Comparison of ENCODE assay signal across 9 mouse cellular contexts in genomic region chr9:116911781-116912492, GRCm38 (mm10).
DNase-seq lines count a peak whose midpoint lies in the region; ATAC-seq lines count a peak whose summit lies in the region.
"Had no signal": no experiment of that assay in that cellular context is flagged by ENCODE, and none has a peak within 500 bp of the region (broad histone marks: within the 10 kb centered on the region; RNA-seq: fewer than 3 reads in every experiment).

No protein-coding gene starts in this region.

- H3K9me3 ChIP-seq in lung, embryonic 16.5 days (ENCODE audit: control insufficient read depth, low read length) = no peaks in the 10 kb centered on the region
- no peaks in the 10 kb centered on the region for H3K9me3 ChIP-seq in midbrain, embryonic 15.5 days

- H3K27ac ChIP-seq in lung, embryonic 16.5 days (ENCODE audit: low read length) = peak overlapping the region; percentile 71
- H3K27ac ChIP-seq in midbrain, embryonic 15.5 days = 0 out of 2 replicates have a peak overlapping the region, but pooled peaks have one; percentile 40
- H3K27ac ChIP-seq: heart, adult 2 months had no signal

- ATAC-seq in lung, embryonic 16.5 days (ENCODE audit: low read depth) = peak; percentile 73; the same call in 1 of the 2 replicates
- no peak for ATAC-seq in midbrain, embryonic 15.5 days (replicated peaks)
- no peak for ATAC-seq in megakaryocyte, adult 5-6 weeks (ENCODE audit: poor library complexity, severe bottlenecking)

- H3K4me2 ChIP-seq in lung, embryonic 16.5 days (ENCODE audit: low read depth, low read length) = no peak overlapping the region
- no peak overlapping the region for H3K4me2 ChIP-seq in midbrain, embryonic 15.5 days

- no peaks in the 10 kb centered on the region for H3K27me3 ChIP-seq in lung, embryonic 16.5 days (ENCODE audit: control insufficient read depth, insufficient read depth, low read depth, low read length)
- no peaks in the 10 kb centered on the region for H3K27me3 ChIP-seq in midbrain, embryonic 15.5 days (replicated peaks)

- no peak overlapping the region for H3K4me3 ChIP-seq in lung, embryonic 16.5 days (ENCODE audit: low read length)
- H3K4me3 ChIP-seq in midbrain, embryonic 15.5 days = no peak overlapping the region
- H3K4me3 ChIP-seq: heart, adult 2 months had no signal

- H3K4me1 ChIP-seq in lung, embryonic 16.5 days (replicated peaks; ENCODE audit: control insufficient read depth, insufficient read depth, low read length) = peaks cover 10% of the 10 kb centered on the region
- peaks cover 15% of the 10 kb centered on the region for H3K4me1 ChIP-seq in midbrain, embryonic 15.5 days

- H3K9ac ChIP-seq in lung, embryonic 16.5 days (ENCODE audit: low read length) = no peak overlapping the region
- H3K9ac ChIP-seq in midbrain, embryonic 15.5 days = no peak overlapping the region

- 31% methylated on average over 2 of the region's 2 CpGs for WGBS in lung, embryonic 16.5 days
- 9% methylated on average over 2 of the region's 2 CpGs for WGBS in midbrain, embryonic 15.5 days

- no peaks in the 10 kb centered on the region for H3K36me3 ChIP-seq in lung, embryonic 16.5 days (ENCODE audit: control insufficient read depth, insufficient read depth, low read length)
- no peaks in the 10 kb centered on the region for H3K36me3 ChIP-seq in midbrain, embryonic 15.5 days (replicated peaks)

- intact Hi-C loops in heart, postnatal 36 days (cut with DNase I) = no loop called here

- DNase-seq in gastrocnemius, adult 18-20 months (ENCODE audit: low spot score) = peak; percentile 11
- no peak for DNase-seq in gastrocnemius, adult 8-10 months (ENCODE audit: low spot score in 2 of 2)
- DNase-seq in lung, postnatal 25 days (ENCODE audit: low spot score) = no peak
- DNase-seq in heart, postnatal 36 days = peak; percentile 13 to 22
- DNase-seq in c-Kit-positive CD71-positive TER-119-positive erythroid progenitor cells, embryonic 14.5 days (ENCODE audit: low spot score) = no peak

Comparison
In these comparisons a context has a peak if more than half of its experiments do, and no peak if none do; other contexts are left out.
1. DNase-seq: peak in gastrocnemius, adult 18-20 months (single experiment) and heart, postnatal 36 days (2 of 2); none in gastrocnemius, adult 8-10 months (0 of 2), lung, postnatal 25 days (single experiment) and c-Kit-positive CD71-positive TER-119-positive erythroid progenitor cells, embryonic 14.5 days (single experiment).